Mouse (Mus musculus) large intestine, adult 2 months (tissue): ENCODE results near the gene Vim. TPM values are rescaled to one million over a fixed set of nuclear protein-coding genes. Genes with fewer than 3 reads are reported as not detected.
"Not testable (repeated sequence)": the region's sequence is repeated elsewhere in the genome, so short reads cannot be mapped to it uniquely, and the experiment has no call there.

ENCODE experiments used
- DNase-seq: peaks from one replicate; pipeline ENCODE4 v3.0.0-alpha.2; 2012; ENCODE audit warnings: low read depth, low spot score
- WGBS: fragments of 180-500 bp; shearing (Covaris S2); methylation state at CpG from one replicate; pipeline ENCODE4 v1.1.7; 2018; 5-methylcytosine and 5-hydroxymethylcytosine counted together
- polyA plus RNA-seq: library from polyadenylated mRNA; depleted of rRNA; stranded (reverse); fragments of >200 nt; gene quantifications from 2 replicates; pipeline ENCODE4 v1.2.3, GENCODE M21; 2012

The Vim gene
- polyA plus RNA-seq, 1 experiment = 285 TPM

DNA sequence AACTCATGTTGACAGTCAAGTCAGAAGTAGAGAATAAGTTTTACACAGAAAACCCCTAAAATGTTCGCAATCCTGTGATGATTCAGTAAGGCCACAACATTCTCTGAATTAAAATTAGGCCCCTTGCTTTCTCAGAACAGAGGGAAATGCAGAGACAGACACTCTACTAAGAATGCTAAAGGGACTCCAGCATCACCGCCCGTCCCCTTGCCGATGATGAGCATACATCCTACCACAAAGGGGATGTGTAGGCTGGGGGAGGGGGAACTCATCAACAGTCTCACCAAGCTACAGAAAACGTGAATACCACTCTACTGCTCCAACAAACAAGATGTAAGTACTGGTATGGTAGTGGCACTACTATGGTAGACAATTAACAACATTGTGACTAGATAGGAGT is 14.0 kb upstream of the Vim start:
- 86% methylated on average over 5 of the region's 5 CpGs for WGBS
- DNase-seq = no peak

DNA sequence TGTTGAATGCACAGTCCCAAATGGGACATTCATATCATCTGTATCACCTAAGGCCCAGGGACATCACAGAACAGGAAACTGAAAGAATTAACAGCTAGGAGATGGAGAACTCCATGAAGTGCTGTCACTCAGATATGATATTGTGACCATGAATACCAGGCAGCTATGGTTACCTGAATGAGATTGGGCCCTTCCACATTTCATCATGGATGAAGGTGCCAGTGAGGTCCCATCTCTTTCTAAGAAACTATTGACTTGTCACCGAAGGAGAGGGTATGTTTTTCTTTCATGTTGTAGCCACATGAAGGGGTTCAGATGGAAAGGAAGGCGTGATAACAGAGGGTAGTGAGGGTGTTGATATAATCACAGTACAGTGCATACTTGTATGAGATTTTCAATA is 13.3 kb upstream of the Vim start:
- DNase-seq = no peak
- 85% methylated on average over 2 of the region's 2 CpGs for WGBS

DNA sequence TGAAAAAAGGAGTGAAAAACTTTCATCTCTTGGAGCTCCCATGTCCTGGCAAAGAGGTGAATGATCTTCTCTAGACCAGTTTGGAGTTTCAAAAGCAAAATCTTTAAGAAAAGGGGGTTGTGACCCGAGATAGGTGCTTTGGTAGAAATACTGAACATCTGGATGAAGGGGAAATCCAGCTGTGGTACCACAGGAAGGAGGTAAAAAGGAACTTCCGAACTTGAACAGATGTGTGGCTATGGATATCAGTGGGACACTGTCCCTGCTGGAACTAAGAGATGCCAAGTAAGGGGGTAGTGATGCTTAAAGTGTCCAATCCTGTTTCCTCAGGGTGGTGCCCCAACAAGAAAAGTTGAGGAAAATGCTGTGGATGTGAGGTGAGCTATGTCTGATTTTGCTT is 3.6 kb upstream of the Vim start:
- WGBS = 73% methylated on average over 2 of the region's 2 CpGs
- DNase-seq = no peak

DNA sequence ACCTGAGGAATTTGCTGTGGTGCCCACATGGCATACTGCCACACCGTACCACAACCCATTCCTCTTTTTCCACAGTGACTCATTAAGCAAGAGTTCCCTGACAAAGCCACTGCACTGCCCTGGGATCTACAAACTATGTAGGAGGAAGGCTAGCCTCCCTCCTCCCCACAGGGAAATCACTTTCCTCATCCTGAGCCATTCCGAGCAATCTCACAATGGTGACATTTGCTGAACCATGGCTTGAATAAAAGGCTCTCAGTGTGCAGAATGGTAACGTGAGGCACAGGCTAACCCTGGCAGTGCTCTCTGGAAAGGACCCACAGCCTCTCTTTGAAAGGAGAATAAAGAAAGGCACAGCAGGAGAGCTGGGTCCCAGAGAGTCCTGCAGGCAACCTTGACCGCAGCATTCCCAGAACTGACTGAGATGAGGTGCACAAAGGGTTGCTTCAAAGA is 1.6 kb upstream of the Vim start:
- DNase-seq = no peak
- 61% methylated on average over 4 of the region's 4 CpGs for WGBS

DNA sequence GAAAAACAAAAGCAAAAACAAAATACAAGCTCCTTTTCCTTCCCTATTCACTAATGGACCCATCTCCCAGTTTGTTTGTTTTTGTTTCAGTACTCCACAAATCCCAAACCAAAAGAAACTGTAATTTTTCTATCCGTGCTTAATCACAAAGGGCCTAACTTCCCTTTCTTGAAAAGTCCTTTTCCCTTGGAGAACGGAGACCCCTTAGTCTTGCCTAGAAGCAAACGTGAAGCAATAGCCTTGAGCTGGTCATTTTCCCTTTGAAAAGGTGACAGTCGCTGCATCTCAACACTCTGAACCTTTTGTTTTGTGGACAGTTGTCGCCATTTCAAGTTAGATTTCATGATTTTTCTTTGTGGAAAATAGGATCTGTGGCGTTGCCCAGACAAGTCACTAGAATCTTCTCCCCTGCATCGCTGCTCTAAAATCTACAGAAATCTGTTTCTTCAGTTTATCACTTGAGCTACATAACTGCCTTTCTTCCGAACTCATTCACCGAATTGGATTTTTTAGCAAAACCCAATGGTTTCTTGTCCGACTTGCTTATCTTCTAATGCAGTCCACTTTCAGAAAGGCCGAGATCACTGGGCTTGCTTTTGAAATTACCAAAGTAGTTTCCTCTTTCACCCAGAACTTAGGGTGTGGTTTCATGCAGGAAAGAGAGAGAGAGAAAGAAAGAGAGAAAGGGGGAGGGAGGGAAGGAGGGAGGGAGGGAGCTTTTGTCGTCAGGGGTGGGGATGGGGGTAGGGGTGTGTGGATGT is 900 bp upstream of the Vim start:
- no peak for DNase-seq
- 22% methylated on average over 12 of the region's 12 CpGs for WGBS

DNA sequence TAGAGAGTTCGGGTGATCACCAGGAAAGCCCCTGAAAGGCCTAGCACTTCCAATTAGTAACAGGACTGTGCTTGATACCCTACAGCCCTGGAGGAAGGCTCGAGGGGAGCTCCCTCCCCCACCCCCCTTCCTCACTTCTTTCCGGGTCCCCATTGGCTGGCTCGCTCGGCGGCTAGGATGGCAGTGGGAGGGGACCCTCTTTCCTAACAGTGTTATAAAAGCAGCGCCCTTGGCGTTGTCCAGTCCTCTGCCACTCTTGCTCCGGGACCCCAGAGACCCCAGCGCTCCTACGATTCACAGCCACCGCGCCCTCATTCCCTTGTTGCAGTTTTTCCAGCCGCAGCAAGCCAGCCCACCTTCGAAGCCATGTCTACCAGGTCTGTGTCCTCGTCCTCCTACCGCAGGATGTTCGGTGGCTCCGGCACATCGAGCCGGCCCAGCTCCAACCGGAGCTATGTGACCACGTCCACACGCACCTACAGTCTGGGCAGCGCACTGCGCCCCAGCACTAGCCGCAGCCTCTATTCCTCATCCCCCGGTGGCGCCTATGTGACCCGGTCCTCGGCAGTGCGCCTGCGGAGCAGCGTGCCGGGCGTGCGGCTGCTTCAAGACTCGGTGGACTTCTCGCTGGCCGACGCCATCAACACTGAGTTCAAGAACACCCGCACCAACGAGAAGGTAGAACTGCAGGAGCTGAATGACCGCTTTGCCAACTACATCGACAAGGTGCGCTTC is 506 bp downstream of the Vim start:
- under 1% methylated on average over 46 of the region's 46 CpGs for WGBS
- DNase-seq = no peak

DNA sequence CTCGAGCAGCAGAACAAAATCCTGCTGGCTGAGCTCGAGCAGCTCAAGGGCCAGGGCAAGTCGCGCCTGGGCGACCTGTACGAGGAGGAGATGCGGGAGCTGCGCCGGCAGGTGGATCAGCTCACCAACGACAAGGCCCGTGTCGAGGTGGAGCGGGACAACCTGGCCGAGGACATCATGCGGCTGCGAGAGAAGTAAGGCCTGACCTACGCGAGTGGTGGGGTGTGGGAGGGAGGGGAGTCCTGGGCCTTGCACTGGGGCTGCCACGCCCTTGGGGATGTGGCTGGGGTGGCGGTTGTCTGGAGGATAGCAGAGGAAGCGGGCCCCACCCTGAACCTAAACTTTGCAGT is 1.0 kb downstream of the Vim start:
- under 1% methylated on average over 21 of the region's 21 CpGs for WGBS
- DNase-seq = no peak

DNA sequence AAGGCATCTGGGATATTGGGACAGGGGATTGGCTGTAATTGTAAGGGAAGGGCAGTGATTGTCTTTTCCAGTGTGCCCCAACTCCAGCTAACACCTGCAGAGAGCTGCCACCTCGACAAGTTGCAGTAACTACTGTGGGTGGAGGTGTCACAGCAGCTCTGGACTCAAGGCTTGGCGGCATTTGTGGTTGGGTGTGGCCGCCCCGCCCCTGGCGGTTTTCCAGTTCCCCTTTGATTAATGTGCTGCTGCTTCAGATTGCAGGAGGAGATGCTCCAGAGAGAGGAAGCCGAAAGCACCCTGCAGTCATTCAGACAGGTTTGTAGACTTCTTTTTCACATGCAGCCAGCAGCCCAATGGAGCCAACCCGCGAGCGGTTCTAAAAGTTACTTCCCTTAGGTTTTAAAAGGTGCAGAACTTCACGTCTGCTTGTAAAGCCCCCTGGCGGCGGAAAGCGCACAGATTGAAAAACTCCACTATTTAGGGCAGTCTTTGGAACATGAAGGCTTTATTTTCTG is 1.6 kb downstream of the Vim start:
- peak; percentile 57 for DNase-seq
- WGBS = 1% methylated on average over 13 of the region's 13 CpGs

DNA sequence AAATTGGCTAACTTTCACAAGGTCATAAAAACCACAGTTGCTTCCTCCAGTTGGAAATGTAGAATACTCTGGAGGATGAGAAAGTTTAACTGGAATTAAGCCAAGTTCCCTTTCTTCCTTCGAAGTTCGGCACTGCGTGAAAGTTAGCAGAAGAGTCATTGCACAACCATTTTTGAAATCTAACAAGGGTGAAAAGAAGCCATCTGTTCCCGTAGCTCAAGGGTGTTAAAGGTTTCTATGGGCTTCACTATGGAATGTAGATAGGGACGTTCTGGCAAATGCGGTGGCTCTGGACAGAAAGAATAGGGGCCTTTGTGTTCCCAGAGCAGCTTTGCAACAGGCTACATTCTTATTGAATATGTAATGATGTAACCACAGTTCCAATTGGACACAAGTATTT is 2.2 kb downstream of the Vim start:
- DNase-seq = no peak
- 4% methylated on average over 6 of the region's 6 CpGs for WGBS

DNA sequence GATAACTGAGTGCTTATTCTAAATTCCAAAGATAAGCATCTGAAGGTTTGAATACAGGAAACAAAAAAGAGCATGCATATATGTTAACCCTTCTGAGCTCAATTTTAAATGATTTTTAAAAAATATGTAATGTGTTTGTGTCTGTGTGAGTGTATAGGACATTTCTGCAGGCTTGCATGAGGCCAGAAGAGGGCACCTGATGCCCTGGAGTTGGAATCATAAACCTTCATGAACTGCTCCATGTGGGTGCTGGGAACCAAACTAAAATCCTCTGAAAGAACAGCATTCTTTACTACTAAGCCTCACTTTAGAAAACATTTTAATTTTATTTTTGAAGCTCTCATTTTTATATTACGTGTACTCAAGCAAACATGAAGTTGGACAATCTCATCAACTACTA is 3.7 kb downstream of the Vim start:
- DNase-seq = no peak
- 94% methylated on average over 1 of the region's 1 CpGs for WGBS

DNA sequence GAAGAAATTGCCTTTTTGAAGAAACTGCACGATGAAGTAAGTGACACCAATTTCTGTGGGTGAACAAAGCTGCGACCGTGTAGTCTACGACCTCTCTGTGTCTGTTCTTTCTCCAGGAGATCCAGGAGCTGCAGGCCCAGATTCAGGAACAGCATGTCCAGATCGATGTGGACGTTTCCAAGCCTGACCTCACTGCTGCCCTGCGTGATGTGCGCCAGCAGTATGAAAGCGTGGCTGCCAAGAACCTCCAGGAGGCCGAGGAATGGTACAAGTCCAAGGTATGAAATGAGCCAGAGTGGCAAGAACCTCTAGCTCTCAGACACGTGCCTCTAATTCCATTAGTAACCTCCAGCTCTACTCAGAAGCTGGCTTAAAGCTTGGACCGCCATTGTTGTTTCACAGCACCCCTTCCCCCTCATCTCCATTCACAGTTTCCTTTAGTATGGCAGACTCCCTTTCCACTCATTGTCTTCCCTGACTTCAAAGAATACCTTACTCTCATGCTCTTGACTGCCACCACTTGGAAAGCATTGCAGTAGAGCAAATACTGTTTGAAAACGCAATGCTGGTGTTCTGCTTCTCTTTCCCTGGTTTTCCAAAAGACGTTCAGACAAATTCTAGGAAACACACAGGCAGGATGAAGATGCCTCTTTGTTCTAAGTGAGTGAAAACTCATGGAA is 4.9 kb downstream of the Vim start:
- 70% methylated on average over 14 of the region's 14 CpGs for WGBS
- no peak for DNase-seq

DNA sequence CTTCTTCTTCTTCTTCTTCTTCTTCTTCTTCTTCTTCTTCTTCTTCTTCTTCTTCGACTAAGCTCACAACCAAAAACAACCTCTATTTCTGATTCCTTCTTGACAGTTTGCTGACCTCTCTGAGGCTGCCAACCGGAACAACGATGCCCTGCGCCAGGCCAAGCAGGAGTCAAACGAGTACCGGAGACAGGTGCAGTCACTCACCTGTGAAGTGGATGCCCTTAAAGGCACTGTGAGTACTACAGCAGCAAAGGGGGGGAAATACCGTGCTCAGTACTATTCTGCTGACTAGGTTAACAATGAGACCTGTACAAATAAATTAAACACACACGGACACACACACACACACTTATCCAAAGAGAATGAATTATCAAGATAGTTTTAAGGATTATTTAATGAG is 5.6 kb downstream of the Vim start:
- 82% methylated on average over 8 of the region's 8 CpGs for WGBS

DNA sequence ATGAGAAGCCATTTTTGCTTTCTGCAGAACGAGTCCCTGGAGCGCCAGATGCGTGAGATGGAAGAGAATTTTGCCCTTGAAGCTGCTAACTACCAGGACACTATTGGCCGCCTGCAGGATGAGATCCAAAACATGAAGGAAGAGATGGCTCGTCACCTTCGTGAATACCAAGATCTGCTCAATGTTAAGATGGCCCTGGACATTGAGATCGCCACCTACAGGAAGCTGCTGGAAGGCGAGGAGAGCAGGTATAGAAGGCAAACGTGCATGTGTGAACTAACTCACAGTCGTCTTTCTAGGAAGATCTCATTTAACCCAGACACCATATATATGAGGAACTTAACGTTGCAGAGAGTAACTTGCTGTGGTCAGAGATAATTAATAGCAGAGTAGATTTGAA is 6.3 kb downstream of the Vim start:
- DNase-seq = no peak
- 66% methylated on average over 11 of the region's 11 CpGs for WGBS

More for the DNA sequence above, 5.6 kb downstream of the Vim start:
- DNase-seq = no peak

DNA sequence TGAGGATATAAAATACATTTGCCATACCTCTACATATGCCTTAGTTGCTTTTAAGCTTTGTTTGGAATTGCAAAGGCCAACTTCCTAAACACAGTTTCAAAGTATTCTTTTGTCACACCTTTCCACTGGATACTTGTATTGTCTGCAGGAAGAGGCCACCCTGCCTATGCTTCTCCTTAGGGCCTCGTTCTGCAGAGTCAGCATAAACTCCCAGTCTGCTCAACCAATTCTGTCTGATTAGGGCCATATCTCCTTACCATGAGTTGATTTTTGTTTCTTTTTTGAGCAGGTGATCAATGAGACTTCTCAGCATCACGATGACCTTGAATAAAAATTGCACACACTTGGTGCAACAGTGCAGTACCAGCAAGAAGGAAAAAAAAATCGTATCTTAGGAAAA is 8.5 kb downstream of the Vim start:
- DNase-seq = no peak
- 76% methylated on average over 3 of the region's 3 CpGs for WGBS

DNA sequence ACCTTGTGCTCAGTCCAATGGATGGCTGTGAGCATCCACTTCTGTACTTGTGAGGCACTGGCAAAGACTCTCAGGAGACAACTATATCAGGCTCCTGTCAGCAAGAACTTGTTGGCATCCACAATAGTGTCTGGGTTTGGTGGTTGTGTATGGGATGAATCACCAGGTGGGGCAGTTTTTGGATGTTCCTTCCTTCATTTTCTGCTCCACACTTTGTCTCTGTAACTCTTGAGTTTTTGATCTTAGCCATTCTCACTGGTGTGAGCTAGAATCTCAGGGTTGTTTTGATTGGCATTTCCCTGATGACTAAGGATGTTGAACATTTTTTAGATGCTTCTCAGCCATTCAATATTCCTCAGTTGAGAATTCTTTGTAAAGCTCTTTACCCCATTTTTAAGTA is 10.0 kb downstream of the Vim start:
- not testable (repeated sequence) for DNase-seq

DNA sequence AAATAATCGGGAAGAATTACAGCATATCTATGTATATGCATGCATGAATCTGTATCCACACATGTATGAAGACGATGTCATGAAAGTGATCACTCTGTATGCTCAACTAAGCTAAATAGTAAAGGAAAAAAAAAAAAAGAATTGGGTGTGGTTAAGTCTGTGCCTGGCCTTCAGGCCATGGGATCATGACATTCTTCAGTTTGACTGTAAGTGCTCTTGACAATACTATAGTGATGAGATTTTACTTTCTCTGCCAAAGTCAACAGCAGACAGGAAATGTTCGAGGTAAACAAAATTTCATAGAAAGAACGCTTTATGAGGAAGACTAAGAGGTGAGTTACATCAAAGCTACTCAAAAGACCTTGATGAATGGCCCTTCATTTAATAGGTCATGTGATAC is 19.6 kb downstream of the Vim start:
- 47% methylated on average over 4 of the region's 4 CpGs for WGBS
- DNase-seq = no peak

DNA sequence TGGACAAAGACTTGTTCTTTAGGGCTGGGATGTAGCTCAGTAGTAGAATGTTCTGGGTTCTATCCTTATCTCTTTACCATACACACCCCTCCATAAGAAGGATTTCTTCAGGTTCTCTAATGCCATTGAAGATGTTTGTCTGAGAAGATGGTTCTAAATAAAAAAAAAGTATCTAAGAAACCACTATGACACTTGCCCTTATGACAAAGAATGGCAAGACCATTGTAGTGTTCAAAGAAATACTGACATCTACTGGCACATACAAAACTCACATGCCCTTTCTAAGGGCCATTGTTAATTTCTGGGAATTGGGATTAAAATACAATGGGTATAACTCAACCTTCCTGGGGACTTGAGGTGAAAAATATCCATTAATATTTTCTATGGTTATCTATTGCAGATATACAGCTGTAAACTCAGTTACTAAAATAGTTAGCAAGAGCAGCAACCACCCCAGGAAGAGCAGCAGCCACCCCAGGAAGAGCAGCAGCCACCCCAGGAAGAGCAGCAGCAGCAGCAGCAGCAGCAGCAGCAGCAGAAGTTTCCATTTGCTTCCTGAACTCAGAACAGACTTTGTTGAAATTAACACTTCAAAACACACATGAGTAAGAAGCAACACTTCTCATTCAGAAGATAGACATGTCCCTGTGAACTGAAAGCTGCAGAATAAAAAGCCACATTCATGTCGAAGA is 23.4 kb downstream of the Vim start:
- WGBS = 83% methylated on average over 1 of the region's 1 CpGs
- no peak for DNase-seq

DNA sequence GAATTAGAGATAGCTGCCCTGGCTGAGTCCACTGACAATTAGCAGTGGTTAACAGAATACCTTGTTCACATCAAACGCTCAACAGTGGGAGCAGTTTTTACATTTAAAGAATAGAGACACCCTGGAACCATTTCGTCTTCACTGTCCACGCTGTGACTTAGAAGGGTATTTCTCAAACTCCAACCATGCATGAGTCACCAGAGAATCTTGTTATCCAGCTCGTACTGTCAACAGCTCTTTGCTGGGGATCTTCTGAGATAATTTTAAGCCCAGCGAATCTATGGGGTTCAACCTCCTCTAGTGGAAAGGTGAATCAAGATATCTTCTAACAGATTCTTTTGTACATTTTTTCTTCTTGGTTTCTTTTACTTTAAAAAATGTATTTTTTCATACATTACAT is 24.4 kb downstream of the Vim start:
- 71% methylated on average over 5 of the region's 5 CpGs for WGBS
- no peak for DNase-seq

DNA sequence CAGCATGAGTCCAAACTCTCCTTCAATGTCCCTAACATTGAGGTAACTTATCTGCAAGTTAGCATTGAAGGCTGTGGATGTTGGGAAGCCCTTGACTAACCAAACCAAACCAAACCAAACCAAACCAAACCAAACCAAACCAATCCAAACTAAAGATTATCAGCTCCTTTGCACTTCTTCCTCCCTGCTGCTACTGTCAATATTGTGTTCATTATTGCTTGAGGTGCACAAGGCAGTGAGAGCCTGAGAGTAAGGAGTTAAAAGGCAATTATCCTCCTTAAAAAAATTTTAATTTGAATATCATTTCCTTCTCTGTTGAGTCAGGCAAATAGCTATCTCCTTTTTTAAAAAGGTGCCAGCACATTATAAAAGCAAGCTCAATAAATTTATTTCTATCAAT is 29.4 kb downstream of the Vim start:
- DNase-seq = no peak

DNA sequence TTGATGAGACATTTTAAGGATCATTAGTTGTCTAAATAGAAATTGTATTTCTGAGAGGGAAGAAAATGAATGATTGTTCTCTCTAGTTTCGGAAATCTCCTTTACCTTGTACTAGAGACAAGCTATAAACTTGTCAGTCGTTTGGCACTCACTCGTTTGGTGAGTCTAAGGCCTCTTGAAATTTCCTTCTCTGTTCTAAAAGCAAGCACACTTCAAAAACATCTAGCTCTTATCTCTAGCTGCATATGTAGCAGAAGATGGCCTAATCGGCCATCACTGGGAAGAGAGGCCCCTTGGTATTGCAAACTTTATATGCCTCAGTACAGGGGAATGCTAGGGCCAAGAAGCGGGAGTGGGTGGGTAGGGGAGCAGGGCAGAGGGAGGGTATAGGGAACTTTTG is 29.9 kb downstream of the Vim start:
- 66% methylated on average over 5 of the region's 5 CpGs for WGBS
- not testable (repeated sequence) for DNase-seq
